Mouse (Mus musculus) cortical plate, adult 2 months (tissue): Measurements from ENCODE around the gene Kank4.

Experiments
- CTCF ChIP-seq: fragments of 200-500 bp; IDR thresholded peaks from 2 replicates; pipeline ENCODE4 v1.5.1; 2011; ENCODE audit warnings: mild to moderate bottlenecking, control low read depth, low read length; ENCODE audit not compliant: insufficient read depth; ENCODE audit errors: extremely low read depth
- POLR2A ChIP-seq: fragments of 200-500 bp; IDR thresholded peaks from 2 replicates; pipeline ENCODE4 v1.6.1; 2011; ENCODE audit warnings: mild to moderate bottlenecking, low read length, control low read depth; ENCODE audit not compliant: insufficient read depth; ENCODE audit errors: extremely low read depth

DNA sequence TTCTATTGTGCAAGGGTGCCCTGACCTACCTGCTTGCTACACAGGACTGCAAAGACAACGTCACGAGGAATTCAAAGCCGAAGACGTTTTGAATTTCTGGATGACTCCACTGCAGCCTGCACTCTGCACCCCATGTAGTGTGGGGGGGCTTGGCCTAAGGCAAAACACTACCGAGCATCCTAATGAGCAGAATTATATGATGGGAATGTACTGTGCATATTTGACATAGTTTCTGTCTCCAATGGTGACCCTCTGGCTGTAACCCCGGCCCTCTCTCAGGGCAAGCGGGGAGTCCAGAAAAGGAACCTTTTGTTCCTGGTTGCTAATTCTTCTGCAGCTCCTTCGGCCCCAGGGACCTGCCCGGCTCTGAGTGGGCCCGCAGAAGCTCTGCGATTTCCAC, 61.2 kb downstream of the Kank4 start:
- TF ChIP-seq POLR2A: no peak
- TF ChIP-seq CTCF: no peak
